Comparison of ENCODE assay signal across 9 mouse cellular contexts in genomic region chr2:168678662-168679294, GRCm38 (mm10).
DNase-seq lines count a peak whose midpoint lies in the region.
"Had no signal": no experiment of that assay in that cellular context is flagged by ENCODE, and none has a peak within 500 bp of the region (broad histone marks: within the 10 kb centered on the region; RNA-seq: fewer than 3 reads in every experiment).

No protein-coding gene starts in this region.

- H3K36me3 ChIP-seq in hindbrain, embryonic 10.5 days, result peaks cover 41% of the 10 kb centered on the region
- H3K36me3 ChIP-seq: liver, embryonic 12.5 days had no signal

- intact Hi-C loops in left cerebral cortex, postnatal 25 days (cut with DNase I), result no loop called here

- DNase-seq in cerebellum, postnatal 25 days, result peak; percentile 84 to 85
- peak; percentile 41 for DNase-seq in hindbrain, embryonic 10.5 days (ENCODE audit: low spot score)
- DNase-seq in left cerebral cortex, postnatal 25 days (ENCODE audit: low spot score in 2 of 2), result peak; percentile 76 to 90
- peak; percentile 89 to 93 for DNase-seq in right cerebral cortex, postnatal 10 days (ENCODE audit: low spot score in 2 of 2)
- no peak for DNase-seq in spleen, adult 18-20 months
- DNase-seq in heart, adult 8-10 months (ENCODE audit: low spot score), result no peak
- DNase-seq in kidney, adult 9 months, result no peak
- DNase-seq: heart, postnatal 10 days had no signal

- peak overlapping the region; percentile 86 for H3K27ac ChIP-seq in hindbrain, embryonic 10.5 days
- H3K27ac ChIP-seq: liver, embryonic 12.5 days had no signal

- WGBS in hindbrain, embryonic 10.5 days, result 74% methylated on average over 15 of the region's 15 CpGs

- H3K9me3 ChIP-seq in hindbrain, embryonic 10.5 days, result peaks cover 15% of the 10 kb centered on the region; the same call in 1 of the 2 replicates
- H3K9me3 ChIP-seq: liver, embryonic 12.5 days had no signal

- H3K4me3 ChIP-seq in hindbrain, embryonic 10.5 days, result 0 out of 2 replicates have a peak overlapping the region, but pooled peaks have one; percentile 9
- H3K4me3 ChIP-seq: liver, embryonic 12.5 days had no signal

- H3K27me3 ChIP-seq in hindbrain, embryonic 10.5 days (ENCODE audit: insufficient read depth, poor library complexity, severe bottlenecking), result 0 out of 2 replicates have a peak, but pooled peaks cover 6% of the 10 kb centered on the region

- peaks cover 39% of the 10 kb centered on the region for H3K4me1 ChIP-seq in hindbrain, embryonic 10.5 days (replicated peaks)
- H3K4me1 ChIP-seq: liver, embryonic 12.5 days had no signal

Comparison
In these comparisons a context has a peak if more than half of its experiments do, and no peak if none do; other contexts are left out.
1. DNase-seq: peak in cerebellum, postnatal 25 days (2 of 2), hindbrain, embryonic 10.5 days (single experiment), left cerebral cortex, postnatal 25 days (2 of 2) and right cerebral cortex, postnatal 10 days (2 of 2); none in spleen, adult 18-20 months (0 of 2), heart, adult 8-10 months (single experiment) and kidney, adult 9 months (single experiment).